Mouse (Mus musculus): ENCODE measurements around the gene Ano9. TPM values are rescaled to one million over a fixed set of nuclear protein-coding genes. Genes with fewer than 3 reads are reported as not detected.

The Ano9 gene
- polyA plus RNA-seq, 1 experiment from 2014 or later: 0.49 TPM

- Histone ChIP-seq H3K4me2 (ENCODE audit: low read depth, low read length) (peak overlapping the region; percentile 94), H3K9me3 (replicated peaks; ENCODE audit: control insufficient read depth, low read length) (no peaks in the 10 kb centered on the region), H3K27me3 (ENCODE audit: control insufficient read depth, insufficient read depth, low read length) (peaks cover 53% of the 10 kb centered on the region), H3K27ac (ENCODE audit: low read length) (no peak overlapping the region), H3K4me3 (ENCODE audit: low read length) (peak overlapping the region; percentile 64), H3K4me1 (ENCODE audit: control insufficient read depth, insufficient read depth, low read length) (peaks cover 7% of the 10 kb centered on the region), H3K9ac (ENCODE audit: low read length) (peak overlapping the region; percentile 65), H3K36me3 (ENCODE audit: control insufficient read depth, insufficient read depth) (no peaks in the 10 kb centered on the region)
- peak; percentile 23; the same call in 1 of the 2 replicates for ATAC-seq (replicated peaks; ENCODE audit: extremely low read depth, insufficient read depth, low FRiP score)
- under 1% methylated on average over 37 of the region's 37 CpGs for WGBS
These were observed 56.3 kb downstream of the Ano9 start for GRCm38 (mm10) chr7:141061269-141061692.

- Histone ChIP-seq H3K36me3 (ENCODE audit: control insufficient read depth, insufficient read depth) (no peaks in the 10 kb centered on the region), H3K9ac (ENCODE audit: low read length) (peak within 1 kb of the TSS; percentile 65), H3K27ac (ENCODE audit: low read length) (no peak within 1 kb of the TSS), H3K4me2 (ENCODE audit: low read depth, low read length) (peak within 1 kb of the TSS; percentile 94), H3K9me3 (replicated peaks; ENCODE audit: control insufficient read depth, low read length) (peaks cover 2% of the 10 kb centered on the region), H3K27me3 (ENCODE audit: control insufficient read depth, insufficient read depth, low read length) (peaks cover 49% of the 10 kb centered on the region), H3K4me1 (ENCODE audit: control insufficient read depth, insufficient read depth, low read length) (peaks cover 7% of the 10 kb centered on the region), H3K4me3 (ENCODE audit: low read length) (peak within 1 kb of the TSS; percentile 64)
- peak; percentile 73 for ATAC-seq (replicated peaks; ENCODE audit: extremely low read depth, insufficient read depth, low FRiP score)
- under 1% methylated on average over 58 of the region's 72 CpGs for WGBS
These were observed 57.0 kb downstream of the Ano9 start, which contains the start of gene B4galnt4 for GRCm38 (mm10) chr7:141060426-141061242. Gene B4galnt4, plus strand, starts transcription at chr7:141061104.

- H3K4me1 ChIP-seq (ENCODE audit: control insufficient read depth, insufficient read depth, low read length): peaks cover 7% of the 10 kb centered on the region
- no peak overlapping the region for H3K27ac ChIP-seq (ENCODE audit: low read length)
- peaks cover 3% of the 10 kb centered on the region for H3K9me3 ChIP-seq (replicated peaks; ENCODE audit: control insufficient read depth, low read length)
- H3K9ac ChIP-seq (ENCODE audit: low read length): no peak overlapping the region
- peaks cover 49% of the 10 kb centered on the region for H3K27me3 ChIP-seq (ENCODE audit: control insufficient read depth, insufficient read depth, low read length)
- H3K36me3 ChIP-seq (ENCODE audit: control insufficient read depth, insufficient read depth): no peaks in the 10 kb centered on the region
- ATAC-seq (replicated peaks; ENCODE audit: extremely low read depth, insufficient read depth, low FRiP score): no peak
- WGBS: 70% methylated on average over 2 of the region's 2 CpGs
- H3K4me2 ChIP-seq (ENCODE audit: low read depth, low read length): no peak overlapping the region; the same call in 1 of the 2 replicates
- no peak overlapping the region for H3K4me3 ChIP-seq (ENCODE audit: low read length)
These were observed 57.7 kb downstream of the Ano9 start for GRCm38 (mm10) chr7:141059929-141060328.

- Histone ChIP-seq H3K4me2 (ENCODE audit: low read depth, low read length) (no peak overlapping the region), H3K9ac (ENCODE audit: low read length) (no peak overlapping the region), H3K36me3 (ENCODE audit: control insufficient read depth, insufficient read depth) (no peaks in the 10 kb centered on the region), H3K4me1 (ENCODE audit: control insufficient read depth, insufficient read depth, low read length) (peaks cover 7% of the 10 kb centered on the region), H3K9me3 (replicated peaks; ENCODE audit: control insufficient read depth, low read length) (peaks cover 3% of the 10 kb centered on the region), H3K27me3 (ENCODE audit: control insufficient read depth, insufficient read depth, low read length) (peaks cover 48% of the 10 kb centered on the region), H3K4me3 (ENCODE audit: low read length) (no peak overlapping the region), H3K27ac (ENCODE audit: low read length) (no peak overlapping the region)
- WGBS: 79% methylated on average over 14 of the region's 14 CpGs
- ATAC-seq (replicated peaks; ENCODE audit: extremely low read depth, insufficient read depth, low FRiP score): no peak
These were observed 58.8 kb downstream of the Ano9 start for GRCm38 (mm10) chr7:141058601-141059341.

- H3K36me3 ChIP-seq (ENCODE audit: control insufficient read depth, insufficient read depth): no peaks in the 10 kb centered on the region
- peaks cover 7% of the 10 kb centered on the region for H3K4me1 ChIP-seq (ENCODE audit: control insufficient read depth, insufficient read depth, low read length)
- no peak overlapping the region for H3K4me2 ChIP-seq (ENCODE audit: low read depth, low read length)
- H3K27me3 ChIP-seq (ENCODE audit: control insufficient read depth, insufficient read depth, low read length): peaks cover 39% of the 10 kb centered on the region
- H3K9ac ChIP-seq (ENCODE audit: low read length): no peak overlapping the region
- no peak for ATAC-seq (replicated peaks; ENCODE audit: extremely low read depth, insufficient read depth, low FRiP score)
- H3K27ac ChIP-seq (ENCODE audit: low read length): no peak overlapping the region
- H3K4me3 ChIP-seq (ENCODE audit: low read length): no peak overlapping the region
- peaks cover 3% of the 10 kb centered on the region for H3K9me3 ChIP-seq (replicated peaks; ENCODE audit: control insufficient read depth, low read length)
- 78% methylated on average over 1 of the region's 1 CpGs for WGBS
These were observed 60.1 kb downstream of the Ano9 start for GRCm38 (mm10) chr7:141057541-141057940.

- Histone ChIP-seq H3K9me3 (replicated peaks; ENCODE audit: control insufficient read depth, low read length) (peaks cover 3% of the 10 kb centered on the region), H3K27ac (ENCODE audit: low read length) (no peak overlapping the region), H3K4me2 (ENCODE audit: low read depth, low read length) (no peak overlapping the region), H3K36me3 (ENCODE audit: control insufficient read depth, insufficient read depth) (no peaks in the 10 kb centered on the region), H3K9ac (ENCODE audit: low read length) (no peak overlapping the region), H3K27me3 (ENCODE audit: control insufficient read depth, insufficient read depth, low read length) (peaks cover 34% of the 10 kb centered on the region), H3K4me3 (ENCODE audit: low read length) (no peak overlapping the region), H3K4me1 (ENCODE audit: control insufficient read depth, insufficient read depth, low read length) (peaks cover 7% of the 10 kb centered on the region)
- no peak for ATAC-seq (replicated peaks; ENCODE audit: extremely low read depth, insufficient read depth, low FRiP score)
- 81% methylated on average over 6 of the region's 6 CpGs for WGBS
These were observed 60.6 kb downstream of the Ano9 start for GRCm38 (mm10) chr7:141056976-141057375.

DNA sequence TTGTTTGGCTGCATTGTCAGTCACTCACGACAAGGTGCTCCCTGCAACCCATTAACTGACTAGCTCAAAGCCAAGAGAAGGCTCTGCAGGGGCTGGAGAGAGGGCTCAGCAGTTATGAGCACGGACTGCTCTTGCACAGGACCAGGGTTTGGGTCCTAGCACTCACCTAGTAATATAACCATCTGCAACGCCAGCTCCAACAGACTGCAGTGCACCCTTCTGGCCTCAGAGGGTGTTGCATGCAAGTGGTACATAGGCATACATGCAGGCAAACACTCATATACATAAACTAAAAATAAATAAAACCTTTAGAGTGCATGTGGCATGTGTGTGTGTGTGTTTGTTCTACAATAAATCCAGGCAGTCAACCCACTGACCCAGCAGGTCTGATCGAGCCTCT, 61.8 kb downstream of the Ano9 start:
- Histone ChIP-seq H3K9ac (ENCODE audit: low read length) (no peak overlapping the region), H3K36me3 (ENCODE audit: control insufficient read depth, insufficient read depth) (no peaks in the 10 kb centered on the region), H3K4me1 (ENCODE audit: control insufficient read depth, insufficient read depth, low read length) (peaks cover 5% of the 10 kb centered on the region; the same call in 1 of the 2 replicates), H3K27ac (ENCODE audit: low read length) (no peak overlapping the region), H3K27me3 (ENCODE audit: control insufficient read depth, insufficient read depth, low read length) (peaks cover 26% of the 10 kb centered on the region), H3K4me3 (ENCODE audit: low read length) (no peak overlapping the region), H3K9me3 (replicated peaks; ENCODE audit: control insufficient read depth, low read length) (peaks cover 3% of the 10 kb centered on the region), H3K4me2 (ENCODE audit: low read depth, low read length) (no peak overlapping the region)
- no peak for ATAC-seq (replicated peaks; ENCODE audit: extremely low read depth, insufficient read depth, low FRiP score)
- 75% methylated on average over 4 of the region's 4 CpGs for WGBS

GRCm38 (mm10) chr7:141052421-141052820, 65.2 kb downstream of the Ano9 start:
- peaks cover 3% of the 10 kb centered on the region for H3K9me3 ChIP-seq (replicated peaks; ENCODE audit: control insufficient read depth, low read length)
- no peak overlapping the region for H3K4me3 ChIP-seq (ENCODE audit: low read length)
- H3K27ac ChIP-seq (ENCODE audit: low read length): no peak overlapping the region
- ATAC-seq (replicated peaks; ENCODE audit: extremely low read depth, insufficient read depth, low FRiP score): no peak
- H3K9ac ChIP-seq (ENCODE audit: low read length): no peak overlapping the region
- H3K36me3 ChIP-seq (ENCODE audit: control insufficient read depth, insufficient read depth): no peaks in the 10 kb centered on the region
- 79% methylated on average over 2 of the region's 2 CpGs for WGBS
- H3K27me3 ChIP-seq (ENCODE audit: control insufficient read depth, insufficient read depth, low read length): peaks cover 12% of the 10 kb centered on the region
- H3K4me1 ChIP-seq (ENCODE audit: control insufficient read depth, insufficient read depth, low read length): peaks cover 5% of the 10 kb centered on the region
- H3K4me2 ChIP-seq (ENCODE audit: low read depth, low read length): no peak overlapping the region

- H3K4me3 ChIP-seq (ENCODE audit: low read length): no peak overlapping the region
- peaks cover 8% of the 10 kb centered on the region for H3K27me3 ChIP-seq (ENCODE audit: control insufficient read depth, insufficient read depth, low read length)
- H3K4me1 ChIP-seq (ENCODE audit: control insufficient read depth, insufficient read depth, low read length): peaks cover 9% of the 10 kb centered on the region
- H3K9ac ChIP-seq (ENCODE audit: low read length): no peak overlapping the region
- H3K4me2 ChIP-seq (ENCODE audit: low read depth, low read length): no peak overlapping the region
- 84% methylated on average over 4 of the region's 4 CpGs for WGBS
- no peak overlapping the region for H3K27ac ChIP-seq (ENCODE audit: low read length)
- no peak for ATAC-seq (replicated peaks; ENCODE audit: extremely low read depth, insufficient read depth, low FRiP score)
- H3K9me3 ChIP-seq (replicated peaks; ENCODE audit: control insufficient read depth, low read length): peaks cover 3% of the 10 kb centered on the region
- no peaks in the 10 kb centered on the region for H3K36me3 ChIP-seq (ENCODE audit: control insufficient read depth, insufficient read depth)
These were observed 65.6 kb downstream of the Ano9 start for GRCm38 (mm10) chr7:141052016-141052415.
